In genomic region chr11:76851512-76851911, GRCm38 (mm10) we compare ENCODE assay signal across 18 mouse cellular contexts. TPM values are rescaled to one million over a fixed set of nuclear protein-coding genes. Genes with fewer than 3 reads are reported as not detected.
DNase-seq lines count a peak whose midpoint lies in the region; ATAC-seq and TF ChIP-seq lines count a peak whose summit lies in the region.
"Had no signal": no experiment of that assay in that cellular context is flagged by ENCODE, and none has a peak within 500 bp of the region (broad histone marks: within the 10 kb centered on the region; RNA-seq: fewer than 3 reads in every experiment).

No protein-coding gene starts in this region.

- WGBS in kidney, adult 2 months, result 79% methylated on average over 3 of the region's 3 CpGs
- WGBS in lung, postnatal 0 days, result 81% methylated on average over 3 of the region's 3 CpGs

- H3K4me1 ChIP-seq in kidney, adult 2 months (ENCODE audit: control insufficient read depth, insufficient read depth, low read length), result peaks cover 5% of the 10 kb centered on the region; the same call in 1 of the 2 replicates
- peaks cover 6% of the 10 kb centered on the region; the same call in 1 of the 2 replicates for H3K4me1 ChIP-seq in lung, postnatal 0 days (ENCODE audit: insufficient read depth, low read depth, low read length)

- H3K9me3 ChIP-seq in lung, postnatal 0 days (ENCODE audit: low read length), result no peaks in the 10 kb centered on the region
- H3K9me3 ChIP-seq: heart, embryonic 15.5 days; limb, embryonic 10.5 days; midbrain, embryonic 10.5 days had no signal

- TF ChIP-seq EP300 in lung, postnatal 0 days (IDR thresholded peaks at IDR 0.05), result no peak

- no peaks in the 10 kb centered on the region for H3K36me3 ChIP-seq in kidney, adult 2 months (ENCODE audit: control insufficient read depth, insufficient read depth, low read length)
- H3K36me3 ChIP-seq in lung, postnatal 0 days (ENCODE audit: insufficient read depth, low read length), result no peaks in the 10 kb centered on the region
- H3K36me3 ChIP-seq: heart, embryonic 15.5 days; limb, embryonic 10.5 days; midbrain, embryonic 10.5 days had no signal

- H3K4me3 ChIP-seq in kidney, adult 2 months (ENCODE audit: insufficient read depth, low read depth, low read length), result no peak overlapping the region
- H3K4me3 ChIP-seq in lung, postnatal 0 days (ENCODE audit: low read depth, low read length), result no peak overlapping the region
- H3K4me3 ChIP-seq: erythroblast, embryonic 14.5 days; heart, embryonic 15.5 days; limb, embryonic 10.5 days; midbrain, embryonic 10.5 days had no signal

- ATAC-seq in lung, postnatal 0 days, result no peak
- ATAC-seq in megakaryocyte-erythroid progenitor cell, adult 5-6 weeks (replicated peaks; ENCODE audit: low FRiP score, low TSS enrichment, poor library complexity, severe bottlenecking), result no peak

- DNase-seq in kidney, adult 2 months, result no peak
- no peak for DNase-seq in kidney, adult 9 months
- no peak for DNase-seq in lung, postnatal 0 days (ENCODE audit: low spot score)
- no peak for DNase-seq in lung, postnatal 25 days (ENCODE audit: low spot score)
- peak; percentile 38 for DNase-seq in ES-CJ7 (ENCODE audit: low read depth, low spot score)
- peak; percentile 23 for DNase-seq in naive thymus-derived CD4-positive, alpha-beta T cell, adult 2 months (ENCODE audit: low read depth)
- no peak for DNase-seq in adrenal gland, postnatal 14 days
- DNase-seq: cerebellum, postnatal 10 days; gastrocnemius, postnatal 25 days; kidney, postnatal 14 days; layer of hippocampus, postnatal 36 days; thymus, adult 18-20 months had no signal

- 0 out of 2 replicates have a peak, but pooled peaks have one; percentile 27 for TF ChIP-seq CTCF in kidney, adult 2 months (conservative IDR thresholded peaks at IDR 0.05; ENCODE audit: insufficient read depth, insufficient read length, low read depth, low read length)
- peak; percentile 25; the same call in 1 of the 2 replicates for TF ChIP-seq CTCF in lung, postnatal 0 days (IDR thresholded peaks at IDR 0.05)

- H3K27ac ChIP-seq in kidney, adult 2 months (ENCODE audit: insufficient read depth, low read depth, low read length), result no peak overlapping the region
- H3K27ac ChIP-seq in lung, postnatal 0 days (ENCODE audit: low read length), result no peak overlapping the region
- H3K27ac ChIP-seq: heart, embryonic 15.5 days; hindbrain, embryonic 14.5 days; limb, embryonic 10.5 days; midbrain, embryonic 10.5 days had no signal

- no peak overlapping the region for H3K4me2 ChIP-seq in lung, postnatal 0 days (replicated peaks; ENCODE audit: low read depth, low read length)
- H3K4me2 ChIP-seq: heart, embryonic 15.5 days; hindbrain, embryonic 14.5 days had no signal

- no peaks in the 10 kb centered on the region for H3K27me3 ChIP-seq in kidney, adult 2 months (replicated peaks; ENCODE audit: control insufficient read depth, insufficient read depth, low read length)
- no peaks in the 10 kb centered on the region for H3K27me3 ChIP-seq in lung, postnatal 0 days (replicated peaks; ENCODE audit: insufficient read depth, low read length)
- H3K27me3 ChIP-seq: heart, embryonic 15.5 days had no signal

- no peak for TF ChIP-seq POLR2A in kidney, adult 2 months (IDR thresholded peaks at IDR 0.05; ENCODE audit: low read depth, low read length)

- H3K9ac ChIP-seq in lung, postnatal 0 days (replicated peaks; ENCODE audit: low read depth), result no peak overlapping the region
- H3K9ac ChIP-seq: heart, embryonic 15.5 days; hindbrain, embryonic 14.5 days had no signal

RNA-seq across cellular contexts. Expression of gene Cpd, which starts 4.7 kb away (rescaled TPM):
- polyA plus RNA-seq in kidney, adult 2 months (2012; rRNA removed), result 28.6 and 30.5 TPM in 2 replicates
- polyA plus RNA-seq in lung, postnatal 0 days (2015; fragmentation: Nextera tagmentation; extraction: Ambion mirVana), result 15.7 and 16.7 TPM in 2 replicates
- 6.8 and 12.2 TPM in 2 replicates for total RNA-seq in megakaryocyte-erythroid progenitor cell, adult 5-6 weeks (2014; fragmentation: Nextera tagmentation)
- 5.9 TPM in 2 replicates for total RNA-seq in megakaryocyte-erythroid progenitor cell, adult 5-6 weeks (2017)
- 43.5 and 45.8 TPM in 2 replicates for total RNA-seq in adrenal gland, postnatal 14 days (2021)

RNA-seq across cellular contexts. Expression of gene Tmigd1, which starts 50.4 kb away (rescaled TPM):
- polyA plus RNA-seq in kidney, adult 2 months (2012; rRNA removed), result 36.1 and 39.0 TPM in 2 replicates
- 0.29 and 0.44 TPM in 2 replicates for polyA plus RNA-seq in lung, postnatal 0 days (2015; fragmentation: Nextera tagmentation; extraction: Ambion mirVana)
- not detected in 2 replicates for total RNA-seq in megakaryocyte-erythroid progenitor cell, adult 5-6 weeks (2014; fragmentation: Nextera tagmentation)
- not detected in 2 replicates for total RNA-seq in megakaryocyte-erythroid progenitor cell, adult 5-6 weeks (2017)
- 0.78 and 1.3 TPM in 2 replicates for total RNA-seq in adrenal gland, postnatal 14 days (2021)
- total RNA-seq: gastrocnemius, postnatal 25 days; layer of hippocampus, postnatal 36 days had no signal
- polyA plus RNA-seq: erythroblast, embryonic 14.5 days; heart, embryonic 15.5 days; hindbrain, embryonic 14.5 days had no signal

Comparison
In these comparisons a context has a peak if more than half of its experiments do, and no peak if none do; other contexts are left out.
1. DNase-seq: peak in ES-CJ7 (single experiment) and naive thymus-derived CD4-positive, alpha-beta T cell, adult 2 months (single experiment); none in kidney, adult 2 months (single experiment), kidney, adult 9 months (single experiment), lung, postnatal 0 days (single experiment), lung, postnatal 25 days (single experiment) and adrenal gland, postnatal 14 days (single experiment).